Mouse (Mus musculus) embryonic facial prominence, embryonic 13.5 days (tissue): Measurements from ENCODE around the gene Cd44. TPM values are rescaled to one million over a fixed set of nuclear protein-coding genes. Genes with fewer than 3 reads are reported as not detected.

Experiments used
- ATAC-seq: fragments of 200-750 bp; cut with Nextera tagmentation; 2 replicates; pipeline ENCODE4 v1.8.0; 2017; ENCODE audit warnings: low read depth; ENCODE audit not compliant: insufficient number of reproducible peaks, insufficient read depth, low FRiP score, low TSS enrichment
- H3K27ac ChIP-seq: fragments of 300-500 bp; sonication (generic); 2 replicates; pipeline ENCODE4 v1.5.1; 2015; ENCODE audit warnings: moderate library complexity, mild to moderate bottlenecking, inconsistent platforms
- H3K27me3 ChIP-seq: fragments of 300-500 bp; sonication (generic); 2 replicates; pipeline ENCODE4 v1.6.1; 2015; ENCODE audit warnings: mild to moderate bottlenecking, inconsistent platforms
- H3K36me3 ChIP-seq: fragments of 300-500 bp; sonication (generic); 2 replicates; pipeline ENCODE4 v1.6.1; 2015; ENCODE audit warnings: mild to moderate bottlenecking, inconsistent platforms
- H3K4me1 ChIP-seq: fragments of 300-500 bp; sonication (generic); 2 replicates; pipeline ENCODE4 v1.6.1; 2015; ENCODE audit warnings: inconsistent platforms
- H3K4me2 ChIP-seq: fragments of 300-500 bp; sonication (generic); 2 replicates; pipeline ENCODE4 v1.6.1; 2015; ENCODE audit warnings: moderate library complexity, mild to moderate bottlenecking, inconsistent platforms
- H3K4me3 ChIP-seq: fragments of 300-500 bp; sonication (generic); 2 replicates; pipeline ENCODE4 v1.5.1; 2015; ENCODE audit warnings: mild to moderate bottlenecking, inconsistent platforms
- H3K9ac ChIP-seq: fragments of 300-500 bp; sonication (generic); 2 replicates; pipeline ENCODE4 v1.6.1; 2015; ENCODE audit warnings: mild to moderate bottlenecking, inconsistent platforms
- H3K9me3 ChIP-seq: fragments of 300-500 bp; sonication (generic); 2 replicates; pipeline ENCODE4 v1.6.1; 2016; ENCODE audit warnings: inconsistent platforms
- WGBS: fragments of 180-500 bp; shearing (Covaris S2); methylation state at CpG from one replicate; pipeline ENCODE4 v1.1.7; 2015; ENCODE audit warnings: mixed read lengths; 5-methylcytosine and 5-hydroxymethylcytosine counted together
- polyA plus RNA-seq: library from polyadenylated mRNA; unstranded; fragments of >200 nt; fragmentation: Nextera tagmentation; extraction: Ambion mirVana; gene quantifications from 2 replicates; pipeline ENCODE4 v1.2.1, GENCODE M21; 2015

Cd44 gene
- polyA plus RNA-seq, 1 experiment from 2014 or later = 25.5 TPM

DNA sequence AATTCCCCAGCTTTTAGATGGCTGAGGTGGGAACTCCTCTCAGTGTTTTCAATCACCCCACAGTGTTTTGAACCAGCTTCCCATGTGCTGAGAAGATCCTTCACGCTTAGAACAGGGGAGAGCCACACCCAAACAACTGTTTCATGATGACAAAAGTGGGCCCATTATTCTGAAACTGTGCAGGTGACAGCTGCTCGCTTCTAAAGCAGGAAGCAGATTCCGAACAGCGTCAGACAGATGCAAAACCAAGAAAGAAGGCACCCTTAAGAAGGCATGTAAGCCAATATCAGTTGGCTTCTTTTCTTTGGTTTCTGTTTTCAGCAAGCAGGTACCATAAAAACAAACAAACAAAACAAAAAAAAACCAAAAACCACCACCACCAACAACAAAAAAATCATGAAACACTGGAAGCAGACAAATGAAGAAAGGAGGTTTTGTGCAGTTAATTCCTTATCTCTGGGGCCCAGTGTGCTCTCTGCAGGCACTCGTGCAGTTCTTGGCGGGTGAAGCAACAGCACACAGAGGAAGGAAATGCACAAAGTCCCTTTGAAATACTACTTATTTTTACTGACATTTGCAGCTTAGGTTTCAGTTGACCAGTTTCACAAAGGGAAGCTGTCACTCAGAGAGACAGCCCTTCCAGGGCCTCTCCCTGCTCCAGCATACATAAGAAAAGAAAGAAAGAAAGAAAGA lies 33.9 kb downstream of the Cd44 start:
- peaks cover 11% of the 10 kb centered on the region; the same call in 1 of the 2 replicates for H3K4me1 ChIP-seq
- no peak overlapping the region for H3K4me2 ChIP-seq
- no peak for ATAC-seq
- no peak overlapping the region for H3K9ac ChIP-seq
- H3K36me3 ChIP-seq = no peaks in the 10 kb centered on the region
- no peak overlapping the region for H3K4me3 ChIP-seq
- 48% methylated on average over 6 of the region's 6 CpGs for WGBS
- H3K9me3 ChIP-seq = no peaks in the 10 kb centered on the region
- no peak overlapping the region; the same call in 1 of the 2 replicates for H3K27ac ChIP-seq
- H3K27me3 ChIP-seq = no peaks in the 10 kb centered on the region

DNA sequence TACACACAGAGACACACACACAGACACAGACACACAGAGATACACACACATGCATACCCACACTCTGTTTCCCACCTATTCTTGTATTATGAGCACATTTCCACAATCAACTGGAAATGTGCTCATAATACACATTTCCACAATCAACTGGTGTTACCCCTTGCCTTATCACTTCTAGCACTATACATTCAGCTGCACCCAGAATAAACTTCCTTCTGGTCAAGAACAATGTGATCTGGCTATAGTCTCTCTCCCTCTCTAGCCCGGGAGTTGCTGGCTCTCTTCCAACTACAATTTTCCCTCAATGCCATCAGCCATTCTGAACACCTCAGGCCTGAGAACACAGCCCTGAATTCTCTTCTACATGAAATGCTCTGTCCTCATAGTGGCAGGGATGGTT lies 34.9 kb downstream of the Cd44 start:
- H3K27me3 ChIP-seq = no peaks in the 10 kb centered on the region
- 33% methylated on average over 1 of the region's 1 CpGs for WGBS
- H3K9ac ChIP-seq = no peak overlapping the region
- H3K4me2 ChIP-seq = no peak overlapping the region
- H3K36me3 ChIP-seq = no peaks in the 10 kb centered on the region
- no peak overlapping the region for H3K4me3 ChIP-seq
- no peak for ATAC-seq
- H3K27ac ChIP-seq = no peak overlapping the region
- H3K9me3 ChIP-seq = no peaks in the 10 kb centered on the region
- peaks cover 7% of the 10 kb centered on the region; the same call in 1 of the 2 replicates for H3K4me1 ChIP-seq

DNA sequence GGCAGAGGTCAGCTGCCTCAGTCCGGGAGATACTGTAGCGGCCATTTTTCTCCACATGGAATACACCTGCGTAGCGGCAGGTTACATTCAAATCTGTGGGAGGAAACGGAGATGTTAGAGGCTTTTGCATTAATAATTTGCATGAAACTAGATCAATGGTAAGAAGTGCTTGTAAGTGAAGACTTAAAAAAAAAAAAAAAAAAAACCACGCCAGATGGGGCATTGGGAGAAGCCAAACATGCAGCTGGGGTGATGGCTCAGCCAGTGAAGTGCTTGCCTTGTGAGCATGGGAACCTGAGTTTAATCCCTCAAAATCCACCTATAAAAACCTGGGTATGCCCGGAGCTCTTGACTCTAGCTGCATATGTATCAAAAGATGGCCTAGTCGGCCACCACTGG lies 36.1 kb downstream of the Cd44 start:
- Histone ChIP-seq H3K4me3 (no peak overlapping the region), H3K4me1 (peaks cover 7% of the 10 kb centered on the region; the same call in 1 of the 2 replicates), H3K36me3 (0 out of 2 replicates have a peak, but pooled peaks cover 9% of the 10 kb centered on the region), H3K9me3 (no peaks in the 10 kb centered on the region), H3K9ac (no peak overlapping the region), H3K27me3 (no peaks in the 10 kb centered on the region), H3K27ac (no peak overlapping the region), H3K4me2 (no peak overlapping the region)
- no peak for ATAC-seq
- WGBS = 85% methylated on average over 8 of the region's 8 CpGs

DNA sequence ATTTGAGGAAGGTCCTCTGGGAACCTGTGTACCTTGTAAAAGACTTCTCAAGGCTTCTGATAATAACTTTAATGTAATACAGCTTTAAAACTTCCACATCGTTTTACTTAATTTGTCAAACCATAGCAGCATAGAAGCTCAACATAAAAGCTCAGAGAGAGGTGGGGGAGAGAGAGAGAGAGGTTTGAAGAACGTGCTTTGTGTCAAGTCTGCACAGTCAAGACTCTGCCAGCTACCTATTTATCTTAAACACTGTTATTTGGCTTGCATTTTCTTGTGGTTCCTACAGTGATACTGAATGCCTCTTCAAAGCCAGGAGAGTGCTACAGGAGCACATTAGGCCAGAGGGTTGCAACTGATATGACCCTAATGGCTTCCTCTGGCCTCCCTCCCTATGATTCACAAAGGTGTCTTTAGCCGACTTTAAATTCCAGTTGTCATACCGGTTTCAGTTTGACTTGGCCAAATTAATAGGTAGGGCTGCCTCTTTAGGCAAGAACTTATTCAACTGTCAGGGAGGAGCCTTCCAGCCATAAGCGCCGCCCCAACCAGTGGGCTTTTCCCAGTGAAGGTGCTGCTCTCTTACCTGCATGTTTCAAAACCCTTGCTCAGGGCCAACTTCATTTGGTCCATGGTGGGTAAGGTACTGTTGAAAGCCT lies 36.6 kb downstream of the Cd44 start:
- no peak for ATAC-seq
- Histone ChIP-seq H3K36me3 (0 out of 2 replicates have a peak, but pooled peaks cover 9% of the 10 kb centered on the region), H3K9ac (no peak overlapping the region), H3K27ac (no peak overlapping the region), H3K4me1 (peaks cover 7% of the 10 kb centered on the region; the same call in 1 of the 2 replicates), H3K9me3 (no peaks in the 10 kb centered on the region), H3K4me3 (no peak overlapping the region), H3K4me2 (no peak overlapping the region), H3K27me3 (no peaks in the 10 kb centered on the region)
- 64% methylated on average over 6 of the region's 6 CpGs for WGBS

DNA sequence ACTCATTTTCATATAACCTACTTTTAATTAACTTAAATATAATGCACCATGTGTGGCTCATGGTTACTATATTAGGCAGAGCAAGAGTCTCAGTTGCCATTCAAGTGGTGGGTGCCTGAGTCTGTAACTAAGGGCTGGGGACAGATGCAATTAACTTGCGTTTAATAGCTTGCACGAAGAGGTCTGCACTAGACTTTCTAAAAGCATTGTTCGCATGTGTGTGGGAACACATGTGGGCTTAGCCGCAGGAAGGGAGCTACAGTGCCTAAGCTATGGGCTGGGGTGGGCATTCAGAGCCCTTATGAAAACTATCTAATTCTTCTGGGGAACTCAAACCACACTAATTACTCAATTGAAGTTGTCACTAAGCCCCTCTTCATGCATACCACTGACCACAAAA lies 37.4 kb downstream of the Cd44 start:
- Histone ChIP-seq H3K9ac (no peak overlapping the region), H3K9me3 (no peaks in the 10 kb centered on the region), H3K4me1 (peaks cover 7% of the 10 kb centered on the region; the same call in 1 of the 2 replicates), H3K4me2 (no peak overlapping the region), H3K27me3 (no peaks in the 10 kb centered on the region), H3K27ac (no peak overlapping the region), H3K36me3 (peaks cover 12% of the 10 kb centered on the region; the same call in 1 of the 2 replicates), H3K4me3 (no peak overlapping the region)
- no peak for ATAC-seq
- WGBS = 67% methylated on average over 4 of the region's 4 CpGs

DNA sequence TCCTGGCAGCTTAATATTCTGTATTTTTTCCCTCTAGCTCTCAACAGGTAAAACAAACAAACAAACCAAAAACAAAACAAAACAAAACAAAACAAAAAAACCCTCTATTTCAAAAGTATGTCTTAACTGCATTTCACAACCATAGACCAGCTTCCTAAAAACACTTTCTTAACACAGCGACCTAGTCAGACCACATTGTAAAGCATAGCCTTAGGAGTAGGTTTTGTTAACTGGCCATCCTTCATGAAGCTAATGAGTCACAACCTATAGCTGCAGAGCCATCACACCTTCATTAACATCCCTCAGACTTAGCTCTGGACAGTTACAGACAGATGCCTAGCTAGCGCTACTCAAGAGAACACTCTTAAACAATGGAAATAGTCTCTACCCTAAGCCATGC lies 37.9 kb downstream of the Cd44 start:
- Histone ChIP-seq H3K27me3 (no peaks in the 10 kb centered on the region), H3K27ac (no peak overlapping the region), H3K4me3 (no peak overlapping the region), H3K9me3 (no peaks in the 10 kb centered on the region), H3K9ac (no peak overlapping the region), H3K4me1 (peaks cover 7% of the 10 kb centered on the region; the same call in 1 of the 2 replicates), H3K36me3 (peaks cover 12% of the 10 kb centered on the region; the same call in 1 of the 2 replicates), H3K4me2 (no peak overlapping the region)
- 86% methylated on average over 2 of the region's 2 CpGs for WGBS
- no peak for ATAC-seq

DNA sequence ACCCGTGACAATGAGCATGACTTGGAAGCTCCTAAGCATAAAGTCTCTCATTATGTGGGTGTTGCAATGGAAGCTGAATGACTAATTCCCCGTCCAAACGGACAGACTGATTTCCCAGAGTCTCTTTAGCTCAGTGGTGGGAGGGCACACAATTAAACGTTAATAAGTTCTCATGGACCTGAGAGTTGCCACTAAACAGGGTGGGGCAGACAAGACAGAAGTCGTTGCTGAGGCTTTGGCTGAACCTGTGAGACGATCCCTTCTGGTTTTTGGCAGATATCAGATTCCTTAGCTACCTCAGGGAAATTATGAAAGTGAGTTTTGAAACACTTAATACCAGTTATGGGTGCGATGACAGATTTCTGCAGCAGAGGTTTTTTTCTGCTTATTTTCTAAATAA lies 38.8 kb downstream of the Cd44 start:
- no peak overlapping the region for H3K4me3 ChIP-seq
- no peak overlapping the region for H3K27ac ChIP-seq
- no peak overlapping the region for H3K9ac ChIP-seq
- H3K4me1 ChIP-seq = peaks cover 7% of the 10 kb centered on the region; the same call in 1 of the 2 replicates
- no peak for ATAC-seq
- 68% methylated on average over 7 of the region's 7 CpGs for WGBS
- no peak overlapping the region for H3K4me2 ChIP-seq
- H3K9me3 ChIP-seq = no peaks in the 10 kb centered on the region
- H3K27me3 ChIP-seq = no peaks in the 10 kb centered on the region
- peaks cover 12% of the 10 kb centered on the region; the same call in 1 of the 2 replicates for H3K36me3 ChIP-seq

DNA sequence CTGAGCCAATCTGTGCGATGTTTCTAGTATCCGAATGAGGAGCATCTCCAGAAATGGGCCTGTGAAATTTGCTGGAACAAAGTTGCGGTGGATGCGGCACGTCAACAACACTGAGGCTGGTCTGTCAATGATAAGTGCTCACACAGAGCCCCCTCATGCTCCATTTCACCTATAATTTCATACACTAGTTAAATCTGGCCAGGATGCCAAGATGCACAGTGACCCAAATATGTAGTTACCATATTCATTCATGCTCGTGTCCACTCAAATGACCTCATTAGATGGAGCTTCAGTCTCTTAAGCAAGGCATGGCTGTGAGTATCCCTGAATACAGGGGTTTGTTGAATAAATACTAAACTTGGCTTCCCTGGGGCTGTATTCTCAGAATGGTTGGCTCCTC lies 43.2 kb downstream of the Cd44 start:
- WGBS = 91% methylated on average over 6 of the region's 6 CpGs
- Histone ChIP-seq H3K9ac (no peak overlapping the region), H3K36me3 (peaks cover 17% of the 10 kb centered on the region; the same call in 1 of the 2 replicates), H3K27ac (no peak overlapping the region), H3K9me3 (no peaks in the 10 kb centered on the region), H3K4me1 (no peaks in the 10 kb centered on the region), H3K4me2 (no peak overlapping the region), H3K4me3 (no peak overlapping the region), H3K27me3 (no peaks in the 10 kb centered on the region)
- ATAC-seq = no peak

DNA sequence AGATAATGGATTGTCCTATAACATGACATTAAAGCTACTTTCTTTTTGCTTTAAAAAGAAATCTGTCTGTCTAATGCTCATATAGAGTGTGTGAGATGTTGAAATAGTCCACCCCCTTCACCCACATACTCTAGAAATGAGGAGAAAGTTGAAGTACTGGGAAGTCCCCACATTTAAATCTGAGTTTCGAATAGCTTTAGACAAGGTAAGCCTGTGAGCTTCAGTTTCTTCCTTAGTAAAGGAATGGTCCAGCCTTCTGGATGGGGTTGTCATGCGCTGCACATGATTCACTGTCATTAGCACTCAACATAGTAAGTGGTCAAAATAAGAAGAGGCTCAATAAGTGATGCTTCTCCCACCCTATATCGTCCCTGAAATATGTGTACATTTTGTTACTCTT lies 48.2 kb downstream of the Cd44 start:
- H3K4me3 ChIP-seq = no peak overlapping the region
- H3K36me3 ChIP-seq = peaks cover 5% of the 10 kb centered on the region; the same call in 1 of the 2 replicates
- ATAC-seq = no peak
- no peaks in the 10 kb centered on the region for H3K4me1 ChIP-seq
- no peaks in the 10 kb centered on the region for H3K9me3 ChIP-seq
- H3K4me2 ChIP-seq = no peak overlapping the region
- WGBS = 85% methylated on average over 3 of the region's 3 CpGs
- H3K27me3 ChIP-seq = no peaks in the 10 kb centered on the region
- H3K27ac ChIP-seq = no peak overlapping the region
- no peak overlapping the region for H3K9ac ChIP-seq

DNA sequence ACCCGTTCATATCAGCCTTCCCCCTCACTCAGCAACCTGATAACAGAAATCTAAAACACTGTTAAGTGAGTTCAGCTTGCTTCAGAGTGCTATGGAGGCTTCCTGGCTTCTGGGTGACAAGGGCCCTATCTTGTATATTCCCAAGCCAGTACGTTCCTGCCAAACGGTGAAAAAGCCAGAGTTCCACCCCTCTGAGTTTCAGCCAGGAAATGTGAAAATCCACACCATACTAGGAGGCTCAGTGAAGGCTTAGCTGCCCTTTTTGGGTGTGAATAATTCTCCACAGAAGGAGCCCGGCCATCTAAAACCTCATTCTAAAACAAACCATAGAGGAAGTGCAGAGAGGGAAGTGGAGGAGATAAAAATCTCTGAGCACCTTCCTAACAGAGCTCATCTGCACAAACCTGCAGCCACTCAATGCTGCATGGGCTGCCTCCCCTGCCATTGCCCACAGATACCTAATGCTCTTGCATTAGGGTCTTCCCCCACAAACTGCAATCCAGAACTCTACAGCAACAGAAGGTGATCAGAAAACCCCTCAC lies 49.5 kb downstream of the Cd44 start:
- no peak overlapping the region for H3K27ac ChIP-seq
- no peak overlapping the region for H3K4me2 ChIP-seq
- H3K27me3 ChIP-seq = no peaks in the 10 kb centered on the region
- H3K9me3 ChIP-seq = no peaks in the 10 kb centered on the region
- no peak overlapping the region for H3K4me3 ChIP-seq
- no peaks in the 10 kb centered on the region for H3K4me1 ChIP-seq
- 60% methylated on average over 4 of the region's 4 CpGs for WGBS
- no peak overlapping the region for H3K9ac ChIP-seq
- peaks cover 5% of the 10 kb centered on the region; the same call in 1 of the 2 replicates for H3K36me3 ChIP-seq
- ATAC-seq = no peak

DNA sequence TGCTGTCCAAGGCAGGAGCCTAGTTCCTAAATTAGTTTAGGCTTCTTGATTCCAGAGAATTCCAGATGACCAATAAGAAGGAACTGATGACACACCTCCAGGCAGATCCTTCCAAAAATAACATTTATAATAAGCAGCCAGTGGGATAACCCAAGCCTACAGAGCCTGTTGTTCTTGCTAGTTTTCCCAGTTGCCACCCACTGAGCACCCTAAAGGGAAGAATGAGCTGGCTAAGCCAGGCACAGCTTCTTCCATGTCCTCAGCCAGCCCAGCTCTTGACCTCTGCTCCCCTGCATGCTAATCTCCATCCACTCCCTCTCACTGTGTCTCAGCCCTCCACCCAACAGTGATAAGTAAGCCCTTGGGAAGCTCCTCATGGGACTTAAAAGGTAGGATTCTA lies 51.4 kb downstream of the Cd44 start:
- H3K27ac ChIP-seq = no peak overlapping the region
- no peak for ATAC-seq
- no peaks in the 10 kb centered on the region for H3K27me3 ChIP-seq
- H3K4me1 ChIP-seq = no peaks in the 10 kb centered on the region
- no peak overlapping the region for H3K4me2 ChIP-seq
- peaks cover 5% of the 10 kb centered on the region; the same call in 1 of the 2 replicates for H3K36me3 ChIP-seq
- no peak overlapping the region for H3K4me3 ChIP-seq
- no peak overlapping the region for H3K9ac ChIP-seq
- H3K9me3 ChIP-seq = no peaks in the 10 kb centered on the region
